Mouse (Mus musculus) cortical plate, adult 2 months (tissue): ENCODE measurements around the gene Chst8.

ENCODE experiments used
- CTCF ChIP-seq: fragments of 200-500 bp; IDR thresholded peaks from 2 replicates; pipeline ENCODE4 v1.5.1; 2011; ENCODE audit warnings: mild to moderate bottlenecking, control low read depth, low read length; ENCODE audit not compliant: insufficient read depth; ENCODE audit errors: extremely low read depth
- POLR2A ChIP-seq: fragments of 200-500 bp; IDR thresholded peaks from 2 replicates; pipeline ENCODE4 v1.6.1; 2011; ENCODE audit warnings: mild to moderate bottlenecking, low read length, control low read depth; ENCODE audit not compliant: insufficient read depth; ENCODE audit errors: extremely low read depth

- TF ChIP-seq CTCF (no peak), POLR2A (no peak)
Observed at GRCm38 (mm10) chr7:34838231-34838630, 25.7 kb upstream of the Chst8 start.
